Mouse (Mus musculus) hindbrain, embryonic 10.5 days (tissue): Measurements from ENCODE around the gene Zfyve1. TPM values are rescaled to one million over a fixed set of nuclear protein-coding genes. Genes with fewer than 3 reads are reported as not detected.

Experiments
- DNase-seq: peaks from one replicate; pipeline ENCODE4 v3.0.0-alpha.2; 2017; ENCODE audit warnings: low spot score
- H3K27ac ChIP-seq: fragments of 300-500 bp; sonication (generic); 2 replicates; pipeline ENCODE4 v1.5.1; 2016; ENCODE audit warnings: mild to moderate bottlenecking, moderate library complexity
- H3K27me3 ChIP-seq: fragments of 300-500 bp; sonication (generic); 2 replicates; pipeline ENCODE4 v1.6.1; 2016; ENCODE audit warnings: mild to moderate bottlenecking; ENCODE audit not compliant: poor library complexity, insufficient read depth, severe bottlenecking
- H3K36me3 ChIP-seq: fragments of 300-500 bp; sonication (generic); 2 replicates; pipeline ENCODE4 v1.6.1; 2016; ENCODE audit warnings: mild to moderate bottlenecking, moderate library complexity
- H3K4me1 ChIP-seq: fragments of 300-500 bp; sonication (generic); replicated peaks from 2 replicates; pipeline ENCODE4 v1.6.1; 2016; ENCODE audit warnings: mild to moderate bottlenecking
- H3K4me3 ChIP-seq: fragments of 300-500 bp; sonication (generic); 2 replicates; pipeline ENCODE4 v1.5.1; 2016; ENCODE audit warnings: mild to moderate bottlenecking, moderate library complexity
- H3K9me3 ChIP-seq: fragments of 300-500 bp; sonication (generic); 2 replicates; pipeline ENCODE4 v1.6.1; 2016; ENCODE audit warnings: mild to moderate bottlenecking, moderate library complexity
- WGBS: fragments of 180-500 bp; shearing (Covaris S2); methylation state at CpG from one replicate; pipeline ENCODE4 v1.1.7; 2016; 5-methylcytosine and 5-hydroxymethylcytosine counted together
- polyA plus RNA-seq: library from polyadenylated mRNA; unstranded; fragments of >200 nt; fragmentation: Nextera tagmentation; extraction: Ambion mirVana; gene quantifications from 2 replicates; pipeline ENCODE4 v1.2.1, GENCODE M21; 2016

Gene Zfyve1
- polyA plus RNA-seq, 1 experiment from 2014 or later = 25.3 TPM

GRCm38 (mm10) chr12:83510586-83510985, 86.4 kb downstream of the Zfyve1 start:
- DNase-seq = no peak
- H3K9me3 ChIP-seq = no peaks in the 10 kb centered on the region
- H3K27ac ChIP-seq = no peak overlapping the region
- H3K4me1 ChIP-seq = peaks cover 8% of the 10 kb centered on the region; the same call in 1 of the 2 replicates
- no peaks in the 10 kb centered on the region for H3K27me3 ChIP-seq
- H3K4me3 ChIP-seq = no peak overlapping the region
- H3K36me3 ChIP-seq = no peaks in the 10 kb centered on the region
- WGBS = 86% methylated on average over 5 of the region's 5 CpGs

GRCm38 (mm10) chr12:83506543-83506942, 90.5 kb downstream of the Zfyve1 start:
- Histone ChIP-seq H3K4me3 (no peak overlapping the region), H3K9me3 (no peaks in the 10 kb centered on the region), H3K27me3 (peaks cover 6% of the 10 kb centered on the region), H3K36me3 (no peaks in the 10 kb centered on the region), H3K4me1 (no peaks in the 10 kb centered on the region), H3K27ac (no peak overlapping the region)
- no peak for DNase-seq
- 82% methylated on average over 10 of the region's 10 CpGs for WGBS

- 8% methylated on average over 9 of the region's 9 CpGs for WGBS
- Histone ChIP-seq H3K36me3 (no peaks in the 10 kb centered on the region), H3K27ac (no peak overlapping the region), H3K9me3 (no peaks in the 10 kb centered on the region), H3K4me1 (no peaks in the 10 kb centered on the region), H3K4me3 (no peak overlapping the region), H3K27me3 (peaks cover 8% of the 10 kb centered on the region)
- peak; percentile 45 for DNase-seq
Observed at GRCm38 (mm10) chr12:83502190-83502589, 94.8 kb downstream of the Zfyve1 start.

GRCm38 (mm10) chr12:83499256-83499655, 97.8 kb downstream of the Zfyve1 start:
- 0 out of 2 replicates have a peak, but pooled peaks cover 3% of the 10 kb centered on the region for H3K4me1 ChIP-seq
- 77% methylated on average over 5 of the region's 5 CpGs for whole genome bisulfite sequencing
- no peak overlapping the region for H3K4me3 ChIP-seq
- H3K36me3 ChIP-seq = no peaks in the 10 kb centered on the region
- no peak for DNase-seq
- no peaks in the 10 kb centered on the region for H3K9me3 ChIP-seq
- peaks cover 8% of the 10 kb centered on the region for H3K27me3 ChIP-seq
- no peak overlapping the region for H3K27ac ChIP-seq

- no peaks in the 10 kb centered on the region for H3K9me3 ChIP-seq
- H3K36me3 ChIP-seq = no peaks in the 10 kb centered on the region
- no peak overlapping the region for H3K27ac ChIP-seq
- 0 out of 2 replicates have a peak, but pooled peaks cover 3% of the 10 kb centered on the region for H3K4me1 ChIP-seq
- 80% methylated on average over 3 of the region's 3 CpGs for WGBS
- H3K27me3 ChIP-seq = peaks cover 8% of the 10 kb centered on the region
- H3K4me3 ChIP-seq = no peak overlapping the region
- DNase-seq = no peak
Observed at GRCm38 (mm10) chr12:83497959-83498358, 99.1 kb downstream of the Zfyve1 start.

- Histone ChIP-seq H3K27ac (no peak overlapping the region), H3K27me3 (peaks cover 5% of the 10 kb centered on the region), H3K36me3 (no peaks in the 10 kb centered on the region), H3K9me3 (no peaks in the 10 kb centered on the region), H3K4me3 (no peak overlapping the region), H3K4me1 (0 out of 2 replicates have a peak, but pooled peaks cover 3% of the 10 kb centered on the region)
- WGBS = 91% methylated on average over 6 of the region's 6 CpGs
- no peak for DNase-seq
Observed at GRCm38 (mm10) chr12:83496736-83497135, 100.3 kb downstream of the Zfyve1 start.

Other genes starting within 250 kb of the Zfyve1 start
- gene Dpf3, start 109.5 kb downstream of the Zfyve1 start, polyA plus RNA-seq = 5.3 and 10.5 TPM in 2 replicates
- 24.8 and 25.7 TPM in 2 replicates for gene Dcaf4, start 76.8 kb downstream of the Zfyve1 start, polyA plus RNA-seq
- 203 and 270 TPM in 2 replicates for gene Rbm25, start 34.0 kb upstream of the Zfyve1 start, polyA plus RNA-seq
- gene Psen1, start 90.9 kb upstream of the Zfyve1 start, polyA plus RNA-seq = 68.0 and 70.4 TPM in 2 replicates
- gene Papln, start 166.4 kb upstream of the Zfyve1 start, polyA plus RNA-seq = 0.04 and 0.14 TPM in 2 replicates